Comparison of ENCODE assay signal across 9 mouse cellular contexts in genomic region chr11:100581756-100582155, GRCm38 (mm10). TPM values are rescaled to one million over a fixed set of nuclear protein-coding genes. Genes with fewer than 3 reads are reported as not detected.
DNase-seq lines count a peak whose midpoint lies in the region; ATAC-seq lines count a peak whose summit lies in the region.
"Had no signal": no experiment of that assay in that cellular context is flagged by ENCODE, and none has a peak within 500 bp of the region (broad histone marks: within the 10 kb centered on the region; RNA-seq: fewer than 3 reads in every experiment).

No protein-coding gene starts in this region.

- H3K27me3 ChIP-seq in embryonic facial prominence, embryonic 14.5 days (replicated peaks; ENCODE audit: control insufficient read depth, insufficient read depth, low read length), result no peaks in the 10 kb centered on the region
- 0 out of 2 replicates have a peak, but pooled peaks cover under 1% of the 10 kb centered on the region for H3K27me3 ChIP-seq in embryonic facial prominence, embryonic 10.5 days (replicated peaks; ENCODE audit: low read depth, poor library complexity, severe bottlenecking)
- H3K27me3 ChIP-seq in heart, embryonic 13.5 days (replicated peaks), result no peaks in the 10 kb centered on the region
- H3K27me3 ChIP-seq in liver, embryonic 11.5 days (replicated peaks; ENCODE audit: control insufficient read depth, insufficient read depth, low read length), result no peaks in the 10 kb centered on the region
- H3K27me3 ChIP-seq: embryonic facial prominence, embryonic 15.5 days had no signal

- peaks cover 86% of the 10 kb centered on the region for H3K36me3 ChIP-seq in embryonic facial prominence, embryonic 14.5 days (ENCODE audit: control insufficient read depth, insufficient read depth, low read length)
- peaks cover 98% of the 10 kb centered on the region for H3K36me3 ChIP-seq in embryonic facial prominence, embryonic 10.5 days (replicated peaks)
- peaks cover 89% of the 10 kb centered on the region for H3K36me3 ChIP-seq in heart, embryonic 13.5 days
- peaks cover 46% of the 10 kb centered on the region for H3K36me3 ChIP-seq in liver, embryonic 11.5 days (ENCODE audit: control insufficient read depth, insufficient read depth, low read length)

- 81% methylated on average over 4 of the region's 4 CpGs for WGBS in embryonic facial prominence, embryonic 14.5 days
- WGBS in embryonic facial prominence, embryonic 10.5 days, result 93% methylated on average over 4 of the region's 4 CpGs
- WGBS in heart, embryonic 13.5 days, result 51% methylated on average over 4 of the region's 4 CpGs
- 89% methylated on average over 4 of the region's 4 CpGs for WGBS in liver, embryonic 11.5 days

- H3K4me1 ChIP-seq in embryonic facial prominence, embryonic 14.5 days (ENCODE audit: control insufficient read depth, insufficient read depth, low read length), result no peaks in the 10 kb centered on the region
- no peaks in the 10 kb centered on the region for H3K4me1 ChIP-seq in embryonic facial prominence, embryonic 10.5 days
- peaks cover 12% of the 10 kb centered on the region for H3K4me1 ChIP-seq in heart, embryonic 13.5 days
- no peaks in the 10 kb centered on the region for H3K4me1 ChIP-seq in liver, embryonic 11.5 days (replicated peaks; ENCODE audit: control insufficient read depth, insufficient read depth, low read length)
- H3K4me1 ChIP-seq: embryonic facial prominence, embryonic 15.5 days had no signal

- ATAC-seq in embryonic facial prominence, embryonic 14.5 days (ENCODE audit: low read depth), result peak; percentile 48; the same call in 1 of the 2 replicates
- ATAC-seq in heart, embryonic 13.5 days (ENCODE audit: extremely low read depth, insufficient number of reproducible peaks, low FRiP score, low TSS enrichment), result no peak
- ATAC-seq in megakaryocyte progenitor cell, adult 5-6 weeks (replicated peaks; ENCODE audit: poor library complexity), result peak; percentile 78
- ATAC-seq in liver, embryonic 11.5 days (replicated peaks; ENCODE audit: low FRiP score), result no peak

- H3K9ac ChIP-seq in embryonic facial prominence, embryonic 14.5 days (ENCODE audit: low read depth, low read length), result no peak overlapping the region
- H3K9ac ChIP-seq in heart, embryonic 13.5 days, result peak overlapping the region; percentile 34; the same call in 1 of the 2 replicates
- no peak overlapping the region for H3K9ac ChIP-seq in liver, embryonic 11.5 days (ENCODE audit: low read depth, low read length)
- H3K9ac ChIP-seq: embryonic facial prominence, embryonic 15.5 days had no signal

- H3K4me2 ChIP-seq in embryonic facial prominence, embryonic 14.5 days (ENCODE audit: low read depth, low read length), result no peak overlapping the region
- H3K4me2 ChIP-seq in heart, embryonic 13.5 days, result no peak overlapping the region
- H3K4me2 ChIP-seq in liver, embryonic 11.5 days, result no peak overlapping the region
- H3K4me2 ChIP-seq: embryonic facial prominence, embryonic 15.5 days had no signal

- H3K4me3 ChIP-seq in embryonic facial prominence, embryonic 14.5 days (ENCODE audit: low read depth, low read length), result no peak overlapping the region
- no peak overlapping the region for H3K4me3 ChIP-seq in embryonic facial prominence, embryonic 10.5 days
- H3K4me3 ChIP-seq in heart, embryonic 13.5 days, result no peak overlapping the region
- no peak overlapping the region for H3K4me3 ChIP-seq in liver, embryonic 11.5 days (ENCODE audit: low read depth, low read length)
- H3K4me3 ChIP-seq: embryonic facial prominence, embryonic 15.5 days had no signal

- no peak overlapping the region for H3K27ac ChIP-seq in embryonic facial prominence, embryonic 14.5 days (replicated peaks; ENCODE audit: low read depth, low read length)
- H3K27ac ChIP-seq in embryonic facial prominence, embryonic 10.5 days (replicated peaks), result no peak overlapping the region
- H3K27ac ChIP-seq in heart, embryonic 13.5 days (replicated peaks), result peak overlapping the region; percentile 55
- H3K27ac ChIP-seq in liver, embryonic 11.5 days (ENCODE audit: low read depth, low read length), result no peak overlapping the region
- H3K27ac ChIP-seq: embryonic facial prominence, embryonic 15.5 days had no signal

- no peaks in the 10 kb centered on the region for H3K9me3 ChIP-seq in embryonic facial prominence, embryonic 14.5 days (ENCODE audit: control insufficient read depth, low read length)
- H3K9me3 ChIP-seq in embryonic facial prominence, embryonic 10.5 days, result no peaks in the 10 kb centered on the region
- H3K9me3 ChIP-seq in heart, embryonic 13.5 days, result no peaks in the 10 kb centered on the region
- no peaks in the 10 kb centered on the region for H3K9me3 ChIP-seq in liver, embryonic 11.5 days (ENCODE audit: control insufficient read depth, low read length)
- H3K9me3 ChIP-seq: embryonic facial prominence, embryonic 15.5 days had no signal

- DNase-seq in embryonic facial prominence, embryonic 14.5 days (ENCODE audit: low spot score), result peak; percentile 58
- DNase-seq in embryonic facial prominence, embryonic 10.5 days (ENCODE audit: low spot score), result no peak
- DNase-seq in ovary, postnatal 36 days (ENCODE audit: low spot score), result peak; percentile 39
- DNase-seq in ovary, adult 18-20 months (ENCODE audit: low spot score), result no peak
- DNase-seq in natural killer cell, adult 2 months (ENCODE audit: low spot score in 2 of 2), result no peak
- no peak for DNase-seq in liver, embryonic 11.5 days (ENCODE audit: low spot score)

RNA-seq across cellular contexts. Expression of gene Cnp, which starts 7.1 kb away (rescaled TPM):
- 33.6 and 37.3 TPM in 2 replicates for polyA plus RNA-seq in embryonic facial prominence, embryonic 14.5 days (2014; fragmentation: Nextera tagmentation; extraction: Ambion mirVana)
- polyA plus RNA-seq in embryonic facial prominence, embryonic 10.5 days (2016; fragmentation: Nextera tagmentation; extraction: Ambion mirVana), result 21.3 and 25.1 TPM in 2 replicates
- polyA plus RNA-seq in heart, embryonic 13.5 days (2015; fragmentation: Nextera tagmentation; extraction: Ambion mirVana), result 18.1 and 20.2 TPM in 2 replicates
- total RNA-seq in megakaryocyte progenitor cell, adult 5-6 weeks (2015), result 6.9 and 8.2 TPM in 2 replicates
- 16.2 and 21.7 TPM in 2 replicates for total RNA-seq in megakaryocyte progenitor cell, adult 5-6 weeks (2017)
- 19.4 and 19.7 TPM in 2 replicates for polyA plus RNA-seq in liver, embryonic 11.5 days (2014; fragmentation: Nextera tagmentation; extraction: Ambion mirVana)

RNA-seq across cellular contexts. Expression of gene Ttc25, which starts 36.3 kb away (rescaled TPM):
- polyA plus RNA-seq in embryonic facial prominence, embryonic 14.5 days (2014; fragmentation: Nextera tagmentation; extraction: Ambion mirVana), result 1.4 and 2.4 TPM in 2 replicates
- 1.4 and 1.7 TPM in 2 replicates for polyA plus RNA-seq in embryonic facial prominence, embryonic 10.5 days (2016; fragmentation: Nextera tagmentation; extraction: Ambion mirVana)
- 0.19 and 0.62 TPM in 2 replicates for polyA plus RNA-seq in heart, embryonic 13.5 days (2015; fragmentation: Nextera tagmentation; extraction: Ambion mirVana)
- total RNA-seq in megakaryocyte progenitor cell, adult 5-6 weeks (2015), result 0.05 TPM in 1 of 2 replicates, not detected in the other
- total RNA-seq in megakaryocyte progenitor cell, adult 5-6 weeks (2017), result 0.04 and 0.30 TPM in 2 replicates
- polyA plus RNA-seq in liver, embryonic 11.5 days (2014; fragmentation: Nextera tagmentation; extraction: Ambion mirVana), result 0.18 and 0.26 TPM in 2 replicates

RNA-seq across cellular contexts. Expression of gene Nkiras2, which starts 37.3 kb away (rescaled TPM):
- polyA plus RNA-seq in embryonic facial prominence, embryonic 14.5 days (2014; fragmentation: Nextera tagmentation; extraction: Ambion mirVana), result 67.1 and 81.0 TPM in 2 replicates
- polyA plus RNA-seq in embryonic facial prominence, embryonic 10.5 days (2016; fragmentation: Nextera tagmentation; extraction: Ambion mirVana), result 77.2 and 81.4 TPM in 2 replicates
- 67.0 and 67.3 TPM in 2 replicates for polyA plus RNA-seq in heart, embryonic 13.5 days (2015; fragmentation: Nextera tagmentation; extraction: Ambion mirVana)
- total RNA-seq in megakaryocyte progenitor cell, adult 5-6 weeks (2015), result 17.0 and 22.2 TPM in 2 replicates
- 9.9 and 16.6 TPM in 2 replicates for total RNA-seq in megakaryocyte progenitor cell, adult 5-6 weeks (2017)
- 35.4 and 36.5 TPM in 2 replicates for polyA plus RNA-seq in liver, embryonic 11.5 days (2014; fragmentation: Nextera tagmentation; extraction: Ambion mirVana)

RNA-seq across cellular contexts. Expression of gene Dnajc7, which starts 38.2 kb away (rescaled TPM):
- 58.2 and 64.5 TPM in 2 replicates for polyA plus RNA-seq in embryonic facial prominence, embryonic 14.5 days (2014; fragmentation: Nextera tagmentation; extraction: Ambion mirVana)
- polyA plus RNA-seq in embryonic facial prominence, embryonic 10.5 days (2016; fragmentation: Nextera tagmentation; extraction: Ambion mirVana), result 272 and 279 TPM in 2 replicates
- polyA plus RNA-seq in heart, embryonic 13.5 days (2015; fragmentation: Nextera tagmentation; extraction: Ambion mirVana), result 172 and 191 TPM in 2 replicates
- total RNA-seq in megakaryocyte progenitor cell, adult 5-6 weeks (2015), result 81.2 and 93.3 TPM in 2 replicates
- 102 and 136 TPM in 2 replicates for total RNA-seq in megakaryocyte progenitor cell, adult 5-6 weeks (2017)
- polyA plus RNA-seq in liver, embryonic 11.5 days (2014; fragmentation: Nextera tagmentation; extraction: Ambion mirVana), result 70.6 and 70.8 TPM in 2 replicates

RNA-seq across cellular contexts. Expression of gene Acly, which starts 54.0 kb away (rescaled TPM):
- 114 and 148 TPM in 2 replicates for polyA plus RNA-seq in embryonic facial prominence, embryonic 14.5 days (2014; fragmentation: Nextera tagmentation; extraction: Ambion mirVana)
- polyA plus RNA-seq in embryonic facial prominence, embryonic 10.5 days (2016; fragmentation: Nextera tagmentation; extraction: Ambion mirVana), result 291 and 321 TPM in 2 replicates
- 67.8 and 69.7 TPM in 2 replicates for polyA plus RNA-seq in heart, embryonic 13.5 days (2015; fragmentation: Nextera tagmentation; extraction: Ambion mirVana)
- total RNA-seq in megakaryocyte progenitor cell, adult 5-6 weeks (2015), result 80.4 and 81.7 TPM in 2 replicates
- total RNA-seq in megakaryocyte progenitor cell, adult 5-6 weeks (2017), result 89.1 and 101 TPM in 2 replicates
- 159 and 194 TPM in 2 replicates for polyA plus RNA-seq in liver, embryonic 11.5 days (2014; fragmentation: Nextera tagmentation; extraction: Ambion mirVana)

Comparison
In these comparisons a context has a peak if more than half of its experiments do, and no peak if none do; other contexts are left out.
1. DNase-seq: peak in embryonic facial prominence, embryonic 14.5 days (single experiment) and ovary, postnatal 36 days (single experiment); none in embryonic facial prominence, embryonic 10.5 days (single experiment), ovary, adult 18-20 months (single experiment), natural killer cell, adult 2 months (0 of 2) and liver, embryonic 11.5 days (single experiment).
2. ATAC-seq: peak in embryonic facial prominence, embryonic 14.5 days (single experiment) and megakaryocyte progenitor cell, adult 5-6 weeks (single experiment); none in heart, embryonic 13.5 days (single experiment) and liver, embryonic 11.5 days (single experiment).